Mouse (Mus musculus) bone marrow macrophage, adult 2 months (primary cell): ENCODE results near the gene Cd177.
"Not testable (repeated sequence)": the region's sequence is repeated elsewhere in the genome, so short reads cannot be mapped to it uniquely, and the experiment has no call there.

Experiments used
- CTCF ChIP-seq: IDR thresholded peaks from 2 replicates; pipeline ENCODE4 v1.5.1; 2012; ENCODE audit warnings: low read depth, mild to moderate bottlenecking, low read length, moderate library complexity
- POLR2A ChIP-seq: IDR thresholded peaks from 2 replicates; pipeline ENCODE4 v1.6.1; 2012; ENCODE audit warnings: mild to moderate bottlenecking, low read depth, low read length, borderline replicate concordance

DNA sequence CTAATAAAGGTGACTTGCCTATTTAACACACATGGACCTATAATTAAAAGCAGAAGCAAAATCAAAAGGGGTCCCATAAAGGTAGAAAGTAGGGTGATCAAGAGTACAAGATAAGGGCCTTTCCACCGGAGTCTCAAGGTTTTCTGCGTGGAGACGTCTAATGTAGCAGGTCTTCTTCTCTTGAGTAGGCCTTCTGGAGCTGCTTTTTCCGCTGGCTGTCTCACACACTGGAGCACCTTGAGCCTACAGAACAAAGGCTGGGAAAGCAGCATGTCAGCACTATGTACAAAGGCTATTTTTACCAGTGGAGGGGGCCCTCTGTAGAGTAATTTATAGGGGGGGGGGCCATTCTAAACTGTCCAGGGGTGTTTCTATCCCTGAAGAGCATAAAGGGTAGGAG is 62.2 kb downstream of the Cd177 start:
- TF ChIP-seq CTCF, POLR2A: not testable (repeated sequence)
